Comparison of ENCODE assay signal across 17 mouse cellular contexts in genomic region chr2:170817112-170817703, GRCm38 (mm10).
"Had no signal": no experiment of that assay in that cellular context is flagged by ENCODE, and none has a peak within 500 bp of the region (broad histone marks: within the 10 kb centered on the region; RNA-seq: fewer than 3 reads in every experiment).

No protein-coding gene starts in this region.

- H3K4me1 ChIP-seq: liver, embryonic 13.5 days; liver, embryonic 15.5 days; neural tube, embryonic 12.5 days; stomach, embryonic 15.5 days had no signal

- H3K27ac ChIP-seq: liver, embryonic 13.5 days; liver, embryonic 15.5 days; macrophage; midbrain, embryonic 13.5 days; midbrain, embryonic 15.5 days; neural tube, embryonic 12.5 days; stomach, embryonic 15.5 days; stomach, postnatal 0 days had no signal

- ATAC-seq: liver, postnatal 0 days; lung, postnatal 0 days; midbrain, embryonic 13.5 days; midbrain, embryonic 15.5 days had no signal

- H3K9ac ChIP-seq: liver, embryonic 13.5 days; liver, embryonic 15.5 days; liver, postnatal 0 days; midbrain, embryonic 13.5 days; midbrain, embryonic 15.5 days; neural tube, embryonic 12.5 days; stomach, embryonic 15.5 days had no signal

- H3K36me3 ChIP-seq: liver, embryonic 13.5 days; liver, embryonic 15.5 days; midbrain, embryonic 15.5 days; stomach, embryonic 15.5 days had no signal

- H3K9me3 ChIP-seq: liver, embryonic 15.5 days; stomach, embryonic 15.5 days had no signal

- DNase-seq: liver, embryonic 13.5 days; liver, postnatal 0 days; lung, postnatal 14 days; right cerebral cortex, postnatal 14 days; thymus, adult 2 months; thymus, postnatal 25 days; thymus, postnatal 4 days had no signal

- H3K4me3 ChIP-seq: liver, embryonic 13.5 days; liver, embryonic 15.5 days; midbrain, embryonic 13.5 days; midbrain, embryonic 15.5 days; neural tube, embryonic 12.5 days; stomach, embryonic 15.5 days had no signal

- H3K4me2 ChIP-seq: liver, embryonic 11.5 days; liver, embryonic 13.5 days; liver, embryonic 15.5 days; midbrain, embryonic 11.5 days; midbrain, embryonic 13.5 days; midbrain, embryonic 15.5 days; neural tube, embryonic 12.5 days; stomach, embryonic 15.5 days had no signal

- H3K27me3 ChIP-seq: liver, embryonic 13.5 days; liver, embryonic 15.5 days; midbrain, embryonic 13.5 days; midbrain, embryonic 15.5 days; neural tube, embryonic 12.5 days; stomach, embryonic 15.5 days had no signal
